Mouse (Mus musculus): ENCODE measurements around the gene Nfkbiz.

DNA sequence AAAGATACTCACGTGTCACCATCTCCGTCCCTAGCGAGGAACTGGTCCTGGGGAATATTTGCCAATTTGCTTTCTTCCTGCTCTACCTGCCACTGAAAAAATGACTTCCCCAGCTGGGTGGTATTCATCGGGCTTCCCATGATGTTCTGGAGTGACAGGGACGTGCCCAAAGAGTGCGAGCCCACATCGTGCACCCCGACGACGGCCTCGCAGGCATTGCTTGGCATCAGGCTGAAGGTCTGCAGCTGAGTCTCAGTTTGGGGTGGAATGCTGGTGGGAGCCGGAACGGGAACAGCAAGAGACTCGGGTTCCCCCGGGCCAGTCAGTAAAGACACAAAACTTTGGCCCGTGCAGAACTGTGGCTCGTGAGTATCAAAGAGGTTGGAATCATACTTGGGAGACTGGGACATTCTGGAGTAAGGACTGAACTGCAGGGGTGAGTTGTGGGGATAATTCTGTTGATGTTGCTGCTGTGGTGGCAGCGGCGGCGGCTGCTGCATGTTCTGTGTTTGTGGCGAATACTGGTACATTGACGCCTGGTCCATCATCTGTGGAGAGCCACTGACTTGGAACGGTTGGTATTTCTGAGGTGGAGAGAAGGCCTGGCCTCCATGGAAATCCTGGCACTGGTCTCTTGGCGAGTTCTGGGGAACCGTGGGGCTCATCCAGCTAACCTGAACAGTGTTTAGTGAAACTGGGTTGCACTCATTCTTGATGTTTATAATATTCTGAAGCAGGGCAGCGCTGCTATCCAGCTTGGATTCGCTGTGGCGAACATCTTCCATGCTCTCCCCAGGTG, 20.8 kb downstream of the Nfkbiz start:
- TF ChIP-seq CTCF (IDR thresholded peaks at IDR 0.05) (no peak), EP300 (IDR thresholded peaks at IDR 0.05) (no peak)
